Mouse (Mus musculus): ENCODE measurements around the gene Ptpn9.
"Not testable (repeated sequence)": the region's sequence is repeated elsewhere in the genome, so short reads cannot be mapped to it uniquely, and the experiment has no call there.

Ptpn9 gene

GRCm38 (mm10) chr9:56994286-56995197 is at the start of gene Ptpn9:
Gene Ptpn9 (plus strand): TSS chr9:56994923.
- DNase-seq = peak; percentile 89 to 92

- peak in 1 of 2 experiments; percentile 38 for DNase-seq
Measured at GRCm38 (mm10) chr9:56947481-56947880, 47.2 kb upstream of the Ptpn9 start.

- not testable (repeated sequence) for DNase-seq
Measured at GRCm38 (mm10) chr9:56948699-56949098, 46.0 kb upstream of the Ptpn9 start.

GRCm38 (mm10) chr9:56949767-56950166 is 45.0 kb upstream of the Ptpn9 start:
- peak in 1 of 2 experiments; percentile 5 for DNase-seq

GRCm38 (mm10) chr9:56950414-56951400 is 44.0 kb upstream of the Ptpn9 start, which contains the start of gene Snupn:
Gene Snupn (plus strand): TSS chr9:56950878.
- DNase-seq = peak; percentile 98 to 99

GRCm38 (mm10) chr9:56953562-56953961 is 41.2 kb upstream of the Ptpn9 start:
- DNase-seq = no peak

GRCm38 (mm10) chr9:56956966-56957675 is 37.6 kb upstream of the Ptpn9 start:
- no peak for DNase-seq

GRCm38 (mm10) chr9:56958689-56959088 is 36.0 kb upstream of the Ptpn9 start:
- no peak for DNase-seq

GRCm38 (mm10) chr9:56961591-56961990 is 33.1 kb upstream of the Ptpn9 start:
- DNase-seq = no peak

- DNase-seq = no peak
Measured at GRCm38 (mm10) chr9:56970158-56970557, 24.6 kb upstream of the Ptpn9 start.

- DNase-seq = no peak
Measured at GRCm38 (mm10) chr9:56973960-56974524, 20.7 kb upstream of the Ptpn9 start.

GRCm38 (mm10) chr9:56975199-56975598 is 19.5 kb upstream of the Ptpn9 start:
- DNase-seq = no peak

- DNase-seq = no peak
Measured at GRCm38 (mm10) chr9:56980186-56980585, 14.5 kb upstream of the Ptpn9 start.

- no peak for DNase-seq
Measured at GRCm38 (mm10) chr9:56981502-56981901, 13.2 kb upstream of the Ptpn9 start.

- peak; percentile 59 to 65 for DNase-seq
Measured at GRCm38 (mm10) chr9:56995198-56996027, 690 bp downstream of the Ptpn9 start.

- DNase-seq = peak; percentile 6 to 9
Measured at GRCm38 (mm10) chr9:56996028-56996346, 1.3 kb downstream of the Ptpn9 start.

- DNase-seq = not testable (repeated sequence)
Measured at GRCm38 (mm10) chr9:56997206-56997605, 2.5 kb downstream of the Ptpn9 start.

- DNase-seq = no peak
Measured at GRCm38 (mm10) chr9:57003011-57003410, 8.3 kb downstream of the Ptpn9 start.

- no peak for DNase-seq
Measured at GRCm38 (mm10) chr9:57012393-57012792, 17.7 kb downstream of the Ptpn9 start.

- no peak for DNase-seq
Measured at GRCm38 (mm10) chr9:57012895-57013294, 18.2 kb downstream of the Ptpn9 start.

- no peak for DNase-seq
Measured at GRCm38 (mm10) chr9:57013756-57014155, 19.0 kb downstream of the Ptpn9 start.

Measured in lung, adult 18-20 months (tissue).